Mouse (Mus musculus): Measurements from ENCODE around the gene C1qtnf4. TPM values are rescaled to one million over a fixed set of nuclear protein-coding genes. Genes with fewer than 3 reads are reported as not detected.

The C1qtnf4 gene
- 21.8 and 25.9 TPM in 2 replicates for polyA plus RNA-seq (2016; fragmentation: Nextera tagmentation; extraction: Ambion mirVana)

DNA sequence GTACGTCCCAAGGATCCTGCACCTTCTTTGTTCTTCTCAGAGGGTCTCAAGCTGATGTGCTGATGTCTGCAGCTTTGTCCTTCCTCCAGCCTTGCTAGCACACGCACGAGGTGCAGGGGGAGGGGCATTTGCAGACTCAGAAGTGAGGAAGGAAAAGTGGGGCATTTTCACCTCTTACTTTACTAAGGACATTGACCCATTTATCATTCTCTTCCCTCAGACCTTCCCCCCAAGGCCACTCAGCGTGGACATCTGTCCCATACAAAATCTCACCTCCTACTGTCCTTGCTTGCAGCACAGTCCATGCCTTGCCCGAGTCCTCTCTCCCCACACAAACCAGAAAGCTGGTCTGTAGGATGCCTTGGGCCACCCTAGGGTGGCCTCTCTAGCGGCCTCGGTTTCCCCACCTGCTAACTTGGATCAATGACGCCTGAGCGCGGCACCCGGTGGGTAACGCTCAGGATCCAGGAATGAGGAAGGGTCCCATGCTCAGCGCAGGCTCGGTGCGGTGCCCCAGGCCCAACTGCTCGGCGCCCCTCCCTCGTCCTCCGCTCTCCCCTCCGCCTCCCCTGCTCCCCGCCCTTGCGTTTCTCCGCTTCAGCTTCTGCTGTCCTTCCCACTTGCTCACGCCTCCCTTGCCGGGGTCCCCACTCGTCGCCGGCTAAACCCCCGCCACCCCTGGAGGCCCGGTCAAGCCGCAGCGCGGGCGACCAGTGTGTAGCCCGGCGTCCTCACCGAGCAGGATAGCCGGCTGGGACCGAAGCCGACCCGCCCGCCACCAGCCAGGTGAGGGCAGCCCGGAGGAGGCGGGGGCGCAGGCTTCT lies at the start of gene C1qtnf4:
C1qtnf4 (plus strand) TSS at position 643 of the 824 bp plus-strand sequence.
- Histone ChIP-seq H3K27me3 (peaks cover 62% of the 10 kb centered on the region), H3K36me3 (no peaks in the 10 kb centered on the region), H3K27ac (no peak within 1 kb of the TSS), H3K4me3 (peak within 1 kb of the TSS; percentile 52), H3K9ac (peak within 1 kb of the TSS; percentile 57), H3K4me2 (replicated peaks) (peak within 1 kb of the TSS; percentile 84), H3K9me3 (no peaks in the 10 kb centered on the region), H3K4me1 (0 out of 2 replicates have a peak, but pooled peaks cover 7% of the 10 kb centered on the region)
- peak; percentile 57 for ATAC-seq (ENCODE audit: insufficient number of reproducible peaks, insufficient read depth, low FRiP score, low TSS enrichment)
- under 1% methylated on average over 45 of the region's 45 CpGs for WGBS

DNA sequence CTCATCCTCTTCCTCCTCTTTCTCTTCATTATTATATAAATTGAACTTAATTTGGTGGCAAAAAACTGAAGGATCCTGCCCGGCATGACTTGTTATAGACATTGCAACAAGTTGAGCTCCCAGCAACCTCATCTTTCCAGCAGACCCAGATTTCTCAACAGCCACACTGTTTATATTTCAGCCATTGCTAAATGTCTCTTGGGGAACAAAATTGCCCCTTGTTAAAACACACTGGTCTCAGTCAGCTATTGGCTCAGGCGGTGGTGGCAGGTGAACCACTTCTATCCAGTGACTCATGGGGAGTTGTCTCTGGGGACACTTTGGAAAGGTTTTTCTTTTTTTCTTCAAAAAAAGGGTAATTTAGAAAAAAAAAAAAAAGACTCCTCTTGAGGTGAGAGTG lies 47.0 kb upstream of the C1qtnf4 start:
- H3K27me3 ChIP-seq = no peaks in the 10 kb centered on the region
- no peak overlapping the region for H3K4me3 ChIP-seq
- H3K27ac ChIP-seq = no peak overlapping the region
- 79% methylated on average over 2 of the region's 2 CpGs for WGBS
- H3K4me2 ChIP-seq (replicated peaks) = no peak overlapping the region
- ATAC-seq (ENCODE audit: insufficient number of reproducible peaks, insufficient read depth, low FRiP score, low TSS enrichment) = no peak
- no peak overlapping the region for H3K9ac ChIP-seq
- no peaks in the 10 kb centered on the region for H3K36me3 ChIP-seq
- H3K9me3 ChIP-seq = no peaks in the 10 kb centered on the region
- no peaks in the 10 kb centered on the region for H3K4me1 ChIP-seq

DNA sequence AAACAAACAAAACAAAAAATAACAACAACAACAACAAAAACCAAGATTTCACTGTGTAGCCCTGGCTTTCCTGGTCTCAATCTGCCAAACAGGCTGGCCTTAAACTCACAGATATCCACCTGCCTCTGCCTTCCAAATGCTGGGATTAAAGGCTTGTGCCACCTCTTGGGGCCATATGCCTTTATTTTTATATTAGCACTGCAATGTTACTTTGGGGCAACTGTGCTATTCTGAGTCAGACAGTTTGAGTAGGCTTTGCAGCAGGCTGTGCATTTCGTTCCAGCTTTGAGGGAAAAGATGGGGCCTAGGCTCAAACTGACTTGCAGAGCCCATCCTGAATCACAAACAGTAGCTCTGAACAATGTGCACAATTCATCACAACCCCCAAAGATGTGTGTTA lies 42.0 kb upstream of the C1qtnf4 start:
- Histone ChIP-seq H3K9me3 (no peaks in the 10 kb centered on the region), H3K27me3 (no peaks in the 10 kb centered on the region), H3K9ac (no peak overlapping the region), H3K27ac (no peak overlapping the region), H3K4me2 (replicated peaks) (no peak overlapping the region), H3K4me3 (no peak overlapping the region), H3K36me3 (no peaks in the 10 kb centered on the region), H3K4me1 (no peaks in the 10 kb centered on the region)
- no peak for ATAC-seq (ENCODE audit: insufficient number of reproducible peaks, insufficient read depth, low FRiP score, low TSS enrichment)
- WGBS = 62% methylated on average over 1 of the region's 1 CpGs

DNA sequence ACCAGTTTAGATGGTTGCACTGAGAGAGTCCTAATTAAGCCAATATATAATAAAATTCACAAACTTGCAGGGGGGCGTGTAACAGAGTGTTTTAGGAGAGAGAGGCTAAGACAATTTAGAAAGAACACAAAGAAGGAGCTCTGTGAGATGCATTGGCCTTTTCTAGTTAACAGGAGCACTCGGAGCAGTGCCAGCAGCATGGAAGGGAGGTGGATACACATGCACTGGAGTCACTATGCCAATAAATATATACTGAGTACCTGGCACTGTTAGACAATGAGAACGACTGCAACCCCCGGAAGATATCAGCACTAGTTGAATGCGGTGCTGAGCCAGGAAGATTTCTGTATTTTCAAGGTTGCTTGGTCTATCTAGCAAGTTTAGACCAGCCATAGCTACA lies 41.4 kb upstream of the C1qtnf4 start:
- WGBS = 77% methylated on average over 5 of the region's 5 CpGs
- H3K27me3 ChIP-seq = no peaks in the 10 kb centered on the region
- no peak overlapping the region for H3K9ac ChIP-seq
- H3K4me3 ChIP-seq = no peak overlapping the region
- no peak overlapping the region for H3K4me2 ChIP-seq (replicated peaks)
- H3K27ac ChIP-seq = no peak overlapping the region
- 0 out of 2 replicates have a peak, but pooled peaks cover 4% of the 10 kb centered on the region for H3K4me1 ChIP-seq
- H3K36me3 ChIP-seq = no peaks in the 10 kb centered on the region
- no peaks in the 10 kb centered on the region for H3K9me3 ChIP-seq
- ATAC-seq (ENCODE audit: insufficient number of reproducible peaks, insufficient read depth, low FRiP score, low TSS enrichment) = no peak

DNA sequence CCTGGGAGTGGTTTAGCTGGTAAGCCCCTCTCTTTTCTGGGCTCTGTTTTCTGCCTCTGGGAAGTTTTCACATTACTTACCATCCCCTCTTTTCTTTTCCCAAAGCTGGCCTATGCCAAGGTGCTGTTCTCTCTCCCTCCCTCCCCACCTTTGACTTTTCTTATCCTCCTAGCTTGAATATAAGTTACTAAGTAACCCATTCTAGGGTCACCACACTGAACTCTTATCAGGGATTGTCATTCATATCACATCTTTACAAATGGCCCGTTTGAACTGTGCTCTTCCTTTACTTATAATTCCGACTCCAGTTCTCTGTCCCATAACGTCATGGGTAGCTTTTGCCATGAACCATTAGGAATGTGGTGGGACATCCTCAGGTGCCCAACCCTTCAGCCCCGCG lies 40.4 kb upstream of the C1qtnf4 start:
- Histone ChIP-seq H3K9ac (no peak overlapping the region), H3K9me3 (no peaks in the 10 kb centered on the region), H3K27ac (no peak overlapping the region), H3K4me1 (0 out of 2 replicates have a peak, but pooled peaks cover 4% of the 10 kb centered on the region), H3K36me3 (peaks cover 3% of the 10 kb centered on the region; the same call in 1 of the 2 replicates), H3K4me3 (no peak overlapping the region), H3K4me2 (replicated peaks) (no peak overlapping the region), H3K27me3 (no peaks in the 10 kb centered on the region)
- WGBS = 76% methylated on average over 5 of the region's 5 CpGs
- ATAC-seq (ENCODE audit: insufficient number of reproducible peaks, insufficient read depth, low FRiP score, low TSS enrichment) = no peak

DNA sequence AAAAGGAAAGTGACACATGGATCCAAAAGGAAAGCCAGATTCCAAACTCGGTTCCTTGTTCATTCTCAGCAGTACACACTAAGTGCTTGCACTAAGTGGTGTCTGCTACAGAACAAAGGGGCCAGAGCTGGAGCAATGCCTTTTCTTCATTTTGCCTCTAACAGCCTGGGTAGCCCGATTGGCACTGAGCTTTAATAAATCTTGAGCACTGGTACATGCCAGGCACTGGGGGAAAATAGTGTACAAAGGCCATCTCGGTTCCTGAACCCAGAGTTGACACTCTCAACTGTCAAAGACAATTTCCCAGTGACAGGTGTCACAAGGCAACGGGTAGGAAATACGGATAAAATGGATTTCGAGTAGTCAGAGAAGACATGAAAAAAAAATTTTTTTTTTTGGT lies 39.5 kb upstream of the C1qtnf4 start:
- no peak for ATAC-seq (ENCODE audit: insufficient number of reproducible peaks, insufficient read depth, low FRiP score, low TSS enrichment)
- Histone ChIP-seq H3K36me3 (peaks cover 12% of the 10 kb centered on the region), H3K9ac (no peak overlapping the region), H3K27me3 (no peaks in the 10 kb centered on the region), H3K9me3 (no peaks in the 10 kb centered on the region), H3K27ac (no peak overlapping the region), H3K4me1 (0 out of 2 replicates have a peak, but pooled peaks cover 4% of the 10 kb centered on the region), H3K4me3 (peak overlapping the region; percentile 80), H3K4me2 (replicated peaks) (peak overlapping the region; percentile 61)
- WGBS = 48% methylated on average over 6 of the region's 6 CpGs

DNA sequence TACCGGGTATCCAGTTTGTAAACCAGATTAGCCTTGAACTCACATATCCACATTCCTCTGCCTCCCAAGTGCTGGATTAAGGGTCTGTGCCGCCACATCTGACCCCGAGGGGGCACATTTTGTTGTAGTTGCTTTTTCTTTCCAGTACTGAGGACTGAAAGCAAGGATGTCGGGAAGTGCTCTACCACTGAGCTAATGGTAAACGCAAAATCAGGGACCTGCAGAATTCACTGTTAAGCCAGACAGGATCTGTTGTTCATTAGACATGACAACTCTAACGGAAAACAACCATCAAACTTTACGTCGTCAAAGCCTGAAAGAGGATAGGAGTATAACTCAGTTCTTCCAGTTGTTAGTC lies 39.1 kb upstream of the C1qtnf4 start:
- H3K27ac ChIP-seq = peak overlapping the region; percentile 61
- WGBS = 3% methylated on average over 8 of the region's 8 CpGs
- peak overlapping the region; percentile 61 for H3K4me2 ChIP-seq (replicated peaks)
- 0 out of 2 replicates have a peak, but pooled peaks cover 4% of the 10 kb centered on the region for H3K4me1 ChIP-seq
- peak; percentile 53; the same call in 1 of the 2 replicates for ATAC-seq (ENCODE audit: insufficient number of reproducible peaks, insufficient read depth, low FRiP score, low TSS enrichment)
- no peaks in the 10 kb centered on the region for H3K27me3 ChIP-seq
- peaks cover 16% of the 10 kb centered on the region for H3K36me3 ChIP-seq
- peak overlapping the region; percentile 80 for H3K4me3 ChIP-seq
- H3K9ac ChIP-seq = peak overlapping the region; percentile 56
- no peaks in the 10 kb centered on the region for H3K9me3 ChIP-seq

DNA sequence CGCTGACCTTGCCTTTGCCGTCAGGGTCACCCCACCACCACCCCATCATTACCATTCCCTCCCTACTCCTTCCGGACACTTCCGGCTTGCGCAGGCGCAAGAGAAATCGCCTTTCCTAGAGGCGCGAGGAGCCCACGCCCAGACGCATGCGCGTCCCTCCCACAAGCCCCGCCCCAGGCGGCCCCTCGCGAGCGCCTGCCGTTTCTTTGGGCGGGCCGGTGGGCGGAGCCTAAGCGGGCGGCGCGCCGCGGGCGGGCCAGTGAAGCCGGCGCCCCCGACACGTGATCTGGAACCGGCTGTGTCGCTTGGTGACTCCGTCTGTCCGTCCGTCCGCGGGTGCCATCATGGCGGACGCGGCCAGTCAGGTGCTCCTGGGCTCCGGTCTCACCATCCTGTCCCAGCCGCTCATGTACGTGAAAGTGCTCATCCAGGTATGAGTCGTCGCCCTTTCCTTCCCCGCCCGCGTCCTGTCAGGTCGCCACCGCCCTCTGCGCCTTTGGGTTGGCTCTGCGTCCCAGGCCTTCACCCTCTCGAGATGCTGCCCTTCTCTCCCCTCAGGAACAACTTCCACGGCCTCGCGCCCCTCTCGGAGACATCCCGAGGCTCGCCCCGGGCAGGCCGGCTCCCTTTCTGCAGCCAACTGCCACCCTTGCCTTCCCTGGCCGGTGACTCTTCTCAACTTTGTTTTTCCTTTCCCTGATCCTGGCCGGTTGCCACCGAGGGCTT lies 38.5 kb upstream of the C1qtnf4 start, which contains the start of gene Mtch2:
Mtch2 (plus strand) TSS at position 201 of the 726 bp plus-strand sequence.
- Histone ChIP-seq H3K36me3 (peaks cover 21% of the 10 kb centered on the region), H3K27me3 (no peaks in the 10 kb centered on the region), H3K9ac (peak within 1 kb of the TSS; percentile 84), H3K4me2 (replicated peaks) (peak within 1 kb of the TSS; percentile 61), H3K4me3 (peak within 1 kb of the TSS; percentile 80), H3K27ac (peak within 1 kb of the TSS; percentile 81), H3K4me1 (0 out of 2 replicates have a peak, but pooled peaks cover 4% of the 10 kb centered on the region), H3K9me3 (no peaks in the 10 kb centered on the region)
- under 1% methylated on average over 67 of the region's 67 CpGs for WGBS
- ATAC-seq (ENCODE audit: insufficient number of reproducible peaks, insufficient read depth, low FRiP score, low TSS enrichment) = peak; percentile 96

DNA sequence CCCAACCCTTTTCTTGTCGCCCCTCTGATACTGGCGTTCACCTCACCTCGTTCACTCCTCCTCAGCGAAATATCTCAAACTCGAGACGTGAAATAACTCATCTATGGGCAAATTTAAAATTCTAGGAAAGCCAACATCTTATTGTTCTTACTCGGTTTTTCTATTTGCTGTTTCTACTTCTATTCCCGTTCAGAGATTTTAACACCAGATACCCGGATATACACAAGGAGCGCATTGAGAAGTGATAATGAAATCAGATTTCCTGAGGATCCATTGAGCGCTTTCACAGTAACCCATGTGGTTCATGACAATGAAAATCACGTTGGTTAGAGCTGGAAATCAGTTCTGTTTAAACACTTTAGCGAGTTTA lies 38.0 kb upstream of the C1qtnf4 start:
- Histone ChIP-seq H3K36me3 (peaks cover 25% of the 10 kb centered on the region), H3K9me3 (no peaks in the 10 kb centered on the region), H3K4me3 (peak overlapping the region; percentile 80)

DNA sequence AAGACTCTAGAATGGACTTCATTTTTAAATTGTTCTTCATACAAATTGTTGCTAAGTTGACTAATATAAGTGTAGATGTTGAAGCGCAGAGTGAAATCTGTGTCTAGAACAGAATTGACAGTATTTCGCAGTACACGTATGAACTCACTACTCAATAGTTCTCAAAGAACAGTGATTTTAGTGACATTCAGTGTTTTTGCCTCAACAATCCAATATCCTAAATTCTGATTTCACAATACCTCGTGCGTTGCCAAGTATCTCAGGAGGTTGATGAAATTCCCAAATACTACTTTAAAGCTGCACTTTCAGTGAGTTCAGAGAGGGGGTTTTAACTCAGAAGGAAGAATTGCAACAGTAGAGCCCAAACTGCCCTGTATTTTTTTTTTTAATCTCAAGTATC lies 37.3 kb upstream of the C1qtnf4 start:
- Histone ChIP-seq H3K4me3 (peak overlapping the region; percentile 80), H3K27me3 (no peaks in the 10 kb centered on the region), H3K9ac (no peak overlapping the region), H3K36me3 (peaks cover 32% of the 10 kb centered on the region), H3K9me3 (no peaks in the 10 kb centered on the region), H3K4me2 (replicated peaks) (peak overlapping the region; percentile 61), H3K27ac (no peak overlapping the region), H3K4me1 (0 out of 2 replicates have a peak, but pooled peaks cover 4% of the 10 kb centered on the region)
- 92% methylated on average over 5 of the region's 5 CpGs for WGBS
- no peak for ATAC-seq (ENCODE audit: insufficient number of reproducible peaks, insufficient read depth, low FRiP score, low TSS enrichment)

More for the DNA sequence above, 38.0 kb upstream of the C1qtnf4 start:
- Histone ChIP-seq H3K27ac (peak overlapping the region; percentile 81), H3K4me1 (0 out of 2 replicates have a peak, but pooled peaks cover 4% of the 10 kb centered on the region), H3K4me2 (replicated peaks) (peak overlapping the region; percentile 61), H3K27me3 (no peaks in the 10 kb centered on the region), H3K9ac (peak overlapping the region; percentile 84)
- no peak for ATAC-seq (ENCODE audit: insufficient number of reproducible peaks, insufficient read depth, low FRiP score, low TSS enrichment)
- WGBS = under 1% methylated on average over 13 of the region's 13 CpGs

DNA sequence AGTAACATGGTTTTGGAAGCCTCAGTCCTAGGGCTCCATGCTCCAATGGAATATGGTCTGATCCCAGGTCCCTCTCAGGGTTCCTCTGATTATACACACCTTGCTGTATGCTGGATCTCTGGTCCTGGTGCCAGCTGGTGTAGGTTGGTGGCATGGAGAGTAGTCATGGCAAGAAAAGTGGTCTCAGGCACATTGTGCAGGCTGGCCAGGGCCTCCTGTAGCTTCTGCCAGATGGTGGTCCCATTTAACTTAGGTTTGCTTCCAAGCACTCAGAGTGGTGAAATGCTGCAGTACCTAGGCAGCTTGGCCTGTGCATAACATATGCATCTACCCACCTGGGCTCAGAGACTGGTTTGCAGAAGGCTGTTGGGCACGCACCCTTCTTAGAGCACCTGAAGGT lies 35.3 kb upstream of the C1qtnf4 start:
- ATAC-seq (ENCODE audit: insufficient number of reproducible peaks, insufficient read depth, low FRiP score, low TSS enrichment) = no peak
- Histone ChIP-seq H3K27ac (no peak overlapping the region), H3K4me2 (replicated peaks) (no peak overlapping the region), H3K9me3 (no peaks in the 10 kb centered on the region), H3K4me3 (no peak overlapping the region), H3K36me3 (peaks cover 40% of the 10 kb centered on the region), H3K27me3 (no peaks in the 10 kb centered on the region), H3K9ac (no peak overlapping the region), H3K4me1 (0 out of 2 replicates have a peak, but pooled peaks cover 4% of the 10 kb centered on the region)
- 97% methylated on average over 1 of the region's 1 CpGs for WGBS

Data from embryonic facial prominence, embryonic 12.5 days (tissue).